Mouse (Mus musculus) forebrain, embryonic 10.5 days (tissue): Measurements from ENCODE around the gene Gna14. TPM values are rescaled to one million over a fixed set of nuclear protein-coding genes. Genes with fewer than 3 reads are reported as not detected.

Source experiments
- DNase-seq: peaks from one replicate; pipeline ENCODE4 v3.0.0-alpha.2; 2017; ENCODE audit warnings: low spot score; ENCODE audit errors: extremely low spot score
- H3K27ac ChIP-seq: fragments of 300-500 bp; sonication (generic); 2 replicates; pipeline ENCODE4 v1.5.1; 2016; ENCODE audit warnings: mild to moderate bottlenecking
- H3K27me3 ChIP-seq: fragments of 300-500 bp; sonication (generic); 2 replicates; pipeline ENCODE4 v1.6.1; 2016; ENCODE audit warnings: mild to moderate bottlenecking; ENCODE audit not compliant: poor library complexity, severe bottlenecking
- H3K36me3 ChIP-seq: fragments of 300-500 bp; sonication (generic); replicated peaks from 2 replicates; pipeline ENCODE4 v1.6.1; 2016; ENCODE audit warnings: mild to moderate bottlenecking, moderate library complexity
- H3K4me1 ChIP-seq: fragments of 300-500 bp; sonication (generic); 2 replicates; pipeline ENCODE4 v1.6.1; 2016
- H3K4me3 ChIP-seq: fragments of 300-500 bp; sonication (generic); 2 replicates; pipeline ENCODE4 v1.5.1; 2016; ENCODE audit warnings: mild to moderate bottlenecking, moderate library complexity
- H3K9me3 ChIP-seq: fragments of 300-500 bp; sonication (generic); 2 replicates; pipeline ENCODE4 v1.6.1; 2016; ENCODE audit warnings: mild to moderate bottlenecking, moderate library complexity
- WGBS: fragments of 180-500 bp; shearing (Covaris S2); methylation state at CpG from one replicate; pipeline ENCODE4 v1.1.7; 2016; 5-methylcytosine and 5-hydroxymethylcytosine counted together
- polyA plus RNA-seq: library from polyadenylated mRNA; unstranded; fragments of >200 nt; fragmentation: Nextera tagmentation; extraction: Ambion mirVana; gene quantifications from 2 replicates; pipeline ENCODE4 v1.2.1, GENCODE M21; 2016

Gna14 gene
- polyA plus RNA-seq, 1 experiment from 2014 or later: 2.6 TPM

DNA sequence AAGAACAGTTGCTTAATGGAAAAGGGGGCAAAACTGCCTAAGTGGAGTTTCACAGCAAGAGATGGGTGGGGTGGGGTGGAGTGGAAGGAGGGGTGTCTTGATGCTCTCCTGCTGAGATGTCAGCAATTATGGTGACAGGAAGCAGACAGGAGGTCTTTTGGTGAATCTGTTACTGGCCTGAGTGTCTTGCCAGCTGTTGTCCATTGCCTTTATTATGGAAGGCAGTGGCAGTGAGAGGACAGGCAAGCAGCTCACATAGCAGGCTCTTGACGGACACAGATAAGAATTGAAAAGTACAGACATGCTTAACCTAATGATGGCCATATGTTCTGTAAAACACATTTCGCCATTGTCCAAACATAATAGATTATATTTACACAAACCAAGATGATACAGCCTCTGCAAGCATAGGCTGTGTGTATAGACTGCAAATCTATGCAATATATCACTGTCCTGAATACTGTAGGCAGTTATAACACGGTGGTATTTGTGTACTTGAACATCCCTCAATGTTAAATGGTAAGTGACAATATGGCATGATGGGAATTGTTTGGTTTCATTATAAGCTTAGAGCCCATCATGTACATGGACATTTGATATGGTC lies 92.8 kb downstream of the Gna14 start:
- no peak overlapping the region for H3K4me3 ChIP-seq
- H3K27me3 ChIP-seq: no peaks in the 10 kb centered on the region
- no peak for DNase-seq
- no peak overlapping the region for H3K27ac ChIP-seq
- H3K9me3 ChIP-seq: no peaks in the 10 kb centered on the region
- H3K4me1 ChIP-seq: peaks cover 9% of the 10 kb centered on the region
- WGBS: 85% methylated on average over 3 of the region's 3 CpGs
- no peaks in the 10 kb centered on the region for H3K36me3 ChIP-seq

DNA sequence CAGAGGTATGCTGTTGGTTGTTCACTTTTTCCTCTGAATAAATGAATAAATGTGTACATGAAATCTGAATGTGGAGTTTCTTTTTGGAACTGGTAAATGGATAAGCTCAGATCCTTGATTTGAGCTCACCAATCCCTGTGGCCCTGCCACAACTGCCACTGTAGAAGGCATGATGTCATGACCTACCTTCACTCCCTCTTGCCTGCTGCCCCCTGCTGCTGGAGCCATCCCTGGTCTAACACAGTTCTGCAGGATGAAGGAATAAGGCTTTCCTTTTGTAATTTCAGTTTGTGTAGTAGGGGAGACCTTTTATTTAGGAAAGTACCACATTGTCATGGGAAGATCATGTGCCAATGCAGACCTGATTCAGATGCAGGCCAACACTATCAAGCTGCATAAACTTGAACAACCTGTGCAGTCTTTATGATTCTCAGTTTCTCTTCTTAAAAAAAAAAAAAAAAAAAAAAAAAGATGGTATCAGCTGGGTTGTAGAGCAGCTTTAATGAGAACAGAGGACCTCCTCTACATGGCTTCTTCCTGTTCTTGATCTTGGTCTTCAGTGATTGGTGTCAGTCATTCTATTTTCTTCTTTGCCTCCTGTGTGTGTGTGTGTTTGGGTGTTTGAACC lies 93.8 kb downstream of the Gna14 start:
- H3K9me3 ChIP-seq: no peaks in the 10 kb centered on the region
- no peaks in the 10 kb centered on the region for H3K27me3 ChIP-seq
- H3K4me3 ChIP-seq: no peak overlapping the region
- no peak overlapping the region for H3K27ac ChIP-seq
- peaks cover 9% of the 10 kb centered on the region for H3K4me1 ChIP-seq
- H3K36me3 ChIP-seq: no peaks in the 10 kb centered on the region
- no peak for DNase-seq

GRCm38 (mm10) chr19:16529999-16530398 lies 94.4 kb downstream of the Gna14 start:
- 89% methylated on average over 4 of the region's 4 CpGs for WGBS

DNA sequence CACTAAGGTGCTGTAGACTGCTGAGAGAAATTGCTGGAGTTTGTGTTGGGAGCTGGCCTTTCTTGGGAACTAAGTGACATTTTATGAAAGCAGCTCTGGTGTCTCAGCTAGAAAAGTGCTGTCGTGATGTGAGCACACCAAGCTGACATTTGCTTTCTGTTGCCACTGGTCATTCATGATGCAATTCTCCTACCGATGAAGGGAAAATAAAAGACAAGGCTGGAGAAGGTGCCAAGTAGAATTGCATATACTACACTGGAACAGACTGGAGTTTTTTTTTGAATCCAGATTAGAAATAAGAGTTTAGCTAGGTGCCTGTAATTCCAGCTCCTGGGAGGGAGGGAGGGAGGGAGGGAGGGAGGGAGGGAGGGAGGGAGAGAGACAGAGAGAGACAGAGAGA lies 98.7 kb downstream of the Gna14 start:
- Histone ChIP-seq H3K9me3 (no peaks in the 10 kb centered on the region), H3K27ac (no peak overlapping the region), H3K4me3 (no peak overlapping the region), H3K36me3 (no peaks in the 10 kb centered on the region), H3K27me3 (no peaks in the 10 kb centered on the region), H3K4me1 (peaks cover 6% of the 10 kb centered on the region; the same call in 1 of the 2 replicates)
- no peak for DNase-seq
- WGBS: 89% methylated on average over 2 of the region's 2 CpGs

More at GRCm38 (mm10) chr19:16529999-16530398, 94.4 kb downstream of the Gna14 start:
- H3K9me3 ChIP-seq: no peaks in the 10 kb centered on the region
- H3K27me3 ChIP-seq: no peaks in the 10 kb centered on the region
- no peaks in the 10 kb centered on the region for H3K36me3 ChIP-seq
- DNase-seq: no peak
- H3K27ac ChIP-seq: no peak overlapping the region
- H3K4me1 ChIP-seq: peaks cover 9% of the 10 kb centered on the region
- no peak overlapping the region for H3K4me3 ChIP-seq

- Histone ChIP-seq H3K4me1 (0 out of 2 replicates have a peak, but pooled peaks cover 6% of the 10 kb centered on the region), H3K27ac (no peak overlapping the region), H3K36me3 (no peaks in the 10 kb centered on the region), H3K4me3 (no peak overlapping the region), H3K9me3 (no peaks in the 10 kb centered on the region), H3K27me3 (no peaks in the 10 kb centered on the region)
- 96% methylated on average over 2 of the region's 2 CpGs for WGBS
- DNase-seq: no peak
These were observed 102.9 kb downstream of the Gna14 start for GRCm38 (mm10) chr19:16538416-16538815.

- whole genome bisulfite sequencing: 88% methylated on average over 4 of the region's 4 CpGs
- no peak overlapping the region for H3K27ac ChIP-seq
These were observed 108.1 kb downstream of the Gna14 start for GRCm38 (mm10) chr19:16543688-16544087.

GRCm38 (mm10) chr19:16556988-16557387 lies 121.4 kb downstream of the Gna14 start:
- Histone ChIP-seq H3K9me3 (peaks cover 4% of the 10 kb centered on the region; the same call in 1 of the 2 replicates), H3K4me1 (no peaks in the 10 kb centered on the region), H3K36me3 (no peaks in the 10 kb centered on the region), H3K27me3 (no peaks in the 10 kb centered on the region), H3K27ac (no peak overlapping the region), H3K4me3 (no peak overlapping the region)
- 83% methylated on average over 8 of the region's 8 CpGs for WGBS
- no peak for DNase-seq

More at GRCm38 (mm10) chr19:16543688-16544087, 108.1 kb downstream of the Gna14 start:
- H3K4me1 ChIP-seq: no peaks in the 10 kb centered on the region
- DNase-seq: no peak
- no peaks in the 10 kb centered on the region for H3K9me3 ChIP-seq
- no peaks in the 10 kb centered on the region for H3K36me3 ChIP-seq
- H3K4me3 ChIP-seq: no peak overlapping the region
- no peaks in the 10 kb centered on the region for H3K27me3 ChIP-seq

DNA sequence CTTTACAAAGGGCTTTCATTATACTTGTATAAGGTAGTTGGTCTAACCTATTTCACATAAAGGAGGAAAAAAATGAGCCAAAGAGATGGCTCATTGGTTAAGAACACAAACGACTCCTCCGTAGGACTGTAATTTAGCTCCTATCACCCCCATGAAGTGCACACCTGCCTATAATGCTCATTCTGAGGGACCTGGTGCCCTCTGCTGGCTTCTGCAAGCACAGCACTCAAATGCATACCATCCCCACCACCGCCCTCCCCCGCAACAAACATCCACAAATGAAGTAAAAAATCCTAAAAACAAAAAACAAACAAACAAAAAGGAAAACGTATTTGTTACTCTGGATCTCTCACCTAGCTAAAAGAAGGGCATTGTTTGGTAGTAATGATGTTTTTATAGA lies 122.4 kb downstream of the Gna14 start:
- no peaks in the 10 kb centered on the region for H3K27me3 ChIP-seq
- no peak overlapping the region for H3K27ac ChIP-seq
- 69% methylated on average over 5 of the region's 5 CpGs for WGBS
- no peak for DNase-seq
- no peaks in the 10 kb centered on the region for H3K36me3 ChIP-seq
- no peaks in the 10 kb centered on the region for H3K4me1 ChIP-seq
- H3K4me3 ChIP-seq: no peak overlapping the region
- H3K9me3 ChIP-seq: peaks cover 4% of the 10 kb centered on the region; the same call in 1 of the 2 replicates

DNA sequence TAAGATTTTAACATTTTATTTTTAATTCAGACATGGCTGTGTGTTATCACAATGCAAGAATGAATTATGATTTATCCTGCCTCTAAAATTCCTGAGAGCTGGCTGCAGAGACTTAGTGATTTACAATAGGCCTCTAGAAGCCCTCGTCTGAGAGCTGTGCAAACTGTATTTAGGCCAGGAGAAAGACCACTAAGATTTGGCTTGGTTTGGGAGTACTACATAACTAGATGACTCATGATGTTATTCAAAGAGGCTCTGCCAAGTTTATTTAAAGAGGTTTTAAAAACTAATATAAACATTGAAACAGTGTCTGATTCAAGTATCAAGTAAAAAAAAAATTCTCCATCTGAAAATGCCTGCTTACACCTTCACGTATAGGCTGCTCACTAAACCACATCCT lies 123.0 kb downstream of the Gna14 start:
- WGBS: 87% methylated on average over 2 of the region's 2 CpGs
- DNase-seq: no peak

DNA sequence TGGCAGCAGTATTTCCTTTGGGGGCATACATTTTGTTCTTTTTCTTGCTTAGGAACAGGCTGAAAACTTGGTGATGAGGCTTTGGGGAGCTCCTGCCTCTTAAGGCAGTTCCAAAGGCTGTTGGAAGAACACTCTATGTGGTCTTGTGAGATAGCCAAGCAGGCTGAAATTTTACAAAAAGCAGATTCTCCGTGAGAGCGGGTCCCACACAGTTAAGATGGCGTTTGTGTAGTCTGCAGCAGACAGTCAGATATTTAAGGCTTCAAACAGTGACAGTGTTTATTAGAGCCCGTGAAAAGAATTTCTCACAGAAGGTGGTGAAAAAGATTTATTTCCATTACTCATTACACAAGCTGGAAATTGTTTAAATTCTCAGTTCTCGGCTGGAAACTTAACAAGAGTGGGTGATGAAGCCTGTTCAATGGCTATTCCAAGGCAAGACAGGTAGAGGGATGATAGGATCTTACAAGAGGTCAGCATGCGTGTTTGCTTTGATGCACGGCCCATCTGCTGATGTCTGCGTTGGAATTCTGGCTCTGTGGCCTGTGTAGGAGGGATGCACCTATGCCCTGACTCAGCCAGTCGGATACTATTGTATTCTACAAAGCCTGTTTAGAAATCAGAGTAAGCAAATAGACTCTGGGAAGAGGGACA lies 123.8 kb downstream of the Gna14 start:
- Histone ChIP-seq H3K4me3 (no peak overlapping the region), H3K27me3 (no peaks in the 10 kb centered on the region), H3K9me3 (no peaks in the 10 kb centered on the region), H3K4me1 (no peaks in the 10 kb centered on the region), H3K27ac (no peak overlapping the region), H3K36me3 (no peaks in the 10 kb centered on the region)
- WGBS: 85% methylated on average over 9 of the region's 9 CpGs
- no peak for DNase-seq

More for the DNA sequence above, 123.0 kb downstream of the Gna14 start:
- Histone ChIP-seq H3K4me3 (no peak overlapping the region), H3K27me3 (no peaks in the 10 kb centered on the region), H3K9me3 (no peaks in the 10 kb centered on the region), H3K27ac (no peak overlapping the region), H3K4me1 (no peaks in the 10 kb centered on the region), H3K36me3 (no peaks in the 10 kb centered on the region)

- no peaks in the 10 kb centered on the region for H3K36me3 ChIP-seq
- H3K4me1 ChIP-seq: no peaks in the 10 kb centered on the region
- no peaks in the 10 kb centered on the region for H3K9me3 ChIP-seq
- no peak for DNase-seq
- WGBS: 94% methylated on average over 6 of the region's 6 CpGs
- no peaks in the 10 kb centered on the region for H3K27me3 ChIP-seq
- H3K4me3 ChIP-seq: no peak overlapping the region
- no peak overlapping the region for H3K27ac ChIP-seq
These were observed 127.1 kb downstream of the Gna14 start for GRCm38 (mm10) chr19:16562676-16563075.

DNA sequence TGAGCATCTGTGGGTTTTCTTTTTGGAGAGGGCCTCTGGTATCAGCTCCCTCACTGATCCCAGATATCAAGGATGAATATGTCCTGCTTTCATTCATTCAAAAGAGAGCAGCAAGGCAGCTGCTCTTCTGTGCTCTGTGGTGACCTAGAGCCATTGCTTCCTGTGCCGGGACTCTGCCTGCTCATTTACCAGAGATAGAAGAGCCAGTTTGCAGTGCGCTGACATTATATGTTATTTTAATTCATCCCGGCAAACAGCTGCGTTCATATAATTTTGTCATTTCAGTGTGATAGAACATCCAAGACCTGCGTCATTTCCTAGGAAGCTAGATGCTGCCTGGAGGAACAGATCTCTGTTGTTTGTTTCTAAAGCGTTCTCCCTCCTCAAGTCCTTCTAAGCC lies 141.2 kb downstream of the Gna14 start:
- no peak for DNase-seq
- Histone ChIP-seq H3K4me1 (no peaks in the 10 kb centered on the region), H3K27me3 (no peaks in the 10 kb centered on the region), H3K36me3 (no peaks in the 10 kb centered on the region), H3K27ac (no peak overlapping the region), H3K9me3 (no peaks in the 10 kb centered on the region), H3K4me3 (no peak overlapping the region)
- 95% methylated on average over 6 of the region's 6 CpGs for WGBS

DNA sequence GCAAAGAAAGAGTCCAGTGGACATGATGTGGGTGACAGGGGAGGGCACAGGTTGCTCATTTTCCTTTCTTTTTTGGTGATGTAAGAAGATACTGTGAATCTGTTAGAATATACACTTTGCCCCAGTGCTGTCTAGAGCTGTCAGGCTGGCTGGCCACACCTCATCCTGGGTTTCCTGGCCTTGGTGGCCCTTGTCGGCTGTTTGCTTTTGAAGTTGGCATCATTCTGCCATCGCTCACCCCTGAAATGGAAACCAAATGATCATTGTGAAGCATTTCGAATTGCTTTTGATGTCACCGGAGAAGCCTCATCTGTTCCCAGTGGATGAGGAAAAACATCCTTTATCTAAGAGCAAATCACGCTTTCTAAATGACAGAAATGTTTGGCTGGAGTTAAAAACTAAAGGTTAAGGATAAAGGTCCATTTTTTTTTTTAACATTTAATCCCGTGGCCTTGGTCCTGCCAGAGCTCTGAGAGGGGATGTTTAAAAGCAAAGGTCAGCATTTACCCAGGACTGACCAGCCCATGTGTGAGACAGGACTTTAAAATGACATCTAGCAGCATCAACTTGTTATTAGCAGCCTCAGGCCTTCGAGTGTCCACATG lies 144.2 kb downstream of the Gna14 start:
- H3K27me3 ChIP-seq: no peaks in the 10 kb centered on the region
- DNase-seq: no peak
- H3K4me3 ChIP-seq: no peak overlapping the region
- H3K27ac ChIP-seq: no peak overlapping the region
- H3K36me3 ChIP-seq: no peaks in the 10 kb centered on the region
- H3K9me3 ChIP-seq: no peaks in the 10 kb centered on the region
- WGBS: 84% methylated on average over 7 of the region's 7 CpGs
- H3K4me1 ChIP-seq: peaks cover 12% of the 10 kb centered on the region
